Mouse (Mus musculus): ENCODE measurements around the gene Foxo1. TPM values are rescaled to one million over a fixed set of nuclear protein-coding genes. Genes with fewer than 3 reads are reported as not detected.

Gene Foxo1
- polyA plus RNA-seq, 1 experiment: not detected

GRCm38 (mm10) chr3:52243271-52244021 lies 24.7 kb upstream of the Foxo1 start:
- TF ChIP-seq CTCF (IDR thresholded peaks at IDR 0.05; ENCODE audit: insufficient read depth, low read depth, low read length): peak; percentile 39; the same call in 1 of the 2 replicates
- TF ChIP-seq POLR2A (IDR thresholded peaks at IDR 0.05; ENCODE audit: insufficient read depth, low read depth, low read length): no peak
- Histone ChIP-seq H3K27ac (ENCODE audit: insufficient read depth, low read depth, low read length) (no peak overlapping the region), H3K4me1 (ENCODE audit: control insufficient read depth, insufficient read depth, low read length) (no peaks in the 10 kb centered on the region), H3K4me3 (ENCODE audit: insufficient read depth, low read depth, low read length) (no peak overlapping the region)
- WGBS: 50% methylated on average over 12 of the region's 12 CpGs

GRCm38 (mm10) chr3:52245996-52246830 lies 21.9 kb upstream of the Foxo1 start:
- TF ChIP-seq CTCF (IDR thresholded peaks at IDR 0.05; ENCODE audit: insufficient read depth, low read depth, low read length) (no peak), POLR2A (IDR thresholded peaks at IDR 0.05; ENCODE audit: insufficient read depth, low read depth, low read length) (no peak)
- 78% methylated on average over 12 of the region's 12 CpGs for WGBS
- H3K27ac ChIP-seq (ENCODE audit: insufficient read depth, low read depth, low read length): no peak overlapping the region
- no peaks in the 10 kb centered on the region for H3K4me1 ChIP-seq (ENCODE audit: control insufficient read depth, insufficient read depth, low read length)
- no peak overlapping the region for H3K4me3 ChIP-seq (ENCODE audit: insufficient read depth, low read depth, low read length)

GRCm38 (mm10) chr3:52251184-52251583 lies 17.0 kb upstream of the Foxo1 start:
- no peak for TF ChIP-seq CTCF (IDR thresholded peaks at IDR 0.05; ENCODE audit: insufficient read depth, low read depth, low read length)
- TF ChIP-seq POLR2A (IDR thresholded peaks at IDR 0.05; ENCODE audit: insufficient read depth, low read depth, low read length): no peak
- Histone ChIP-seq H3K4me1 (ENCODE audit: control insufficient read depth, insufficient read depth, low read length) (no peaks in the 10 kb centered on the region), H3K27ac (ENCODE audit: insufficient read depth, low read depth, low read length) (no peak overlapping the region), H3K4me3 (ENCODE audit: insufficient read depth, low read depth, low read length) (no peak overlapping the region)
- WGBS: 19% methylated on average over 1 of the region's 1 CpGs

GRCm38 (mm10) chr3:52253656-52254461 lies 14.3 kb upstream of the Foxo1 start:
- TF ChIP-seq CTCF (IDR thresholded peaks at IDR 0.05; ENCODE audit: insufficient read depth, low read depth, low read length) (0 out of 2 replicates have a peak, but pooled peaks have one; percentile 34), POLR2A (IDR thresholded peaks at IDR 0.05; ENCODE audit: insufficient read depth, low read depth, low read length) (no peak)
- 32% methylated on average over 14 of the region's 14 CpGs for WGBS
- Histone ChIP-seq H3K4me3 (ENCODE audit: insufficient read depth, low read depth, low read length) (no peak overlapping the region), H3K27ac (ENCODE audit: insufficient read depth, low read depth, low read length) (no peak overlapping the region), H3K4me1 (ENCODE audit: control insufficient read depth, insufficient read depth, low read length) (peaks cover 6% of the 10 kb centered on the region; the same call in 1 of the 2 replicates)

- no peak for TF ChIP-seq CTCF (IDR thresholded peaks at IDR 0.05; ENCODE audit: insufficient read depth, low read depth, low read length)
- H3K4me3 ChIP-seq (ENCODE audit: insufficient read depth, low read depth, low read length): no peak overlapping the region
- H3K4me1 ChIP-seq (ENCODE audit: control insufficient read depth, insufficient read depth, low read length): peaks cover 6% of the 10 kb centered on the region; the same call in 1 of the 2 replicates
- no peak overlapping the region for H3K27ac ChIP-seq (ENCODE audit: insufficient read depth, low read depth, low read length)
- WGBS: 24% methylated on average over 2 of the region's 2 CpGs
Observed at GRCm38 (mm10) chr3:52254496-52254895, 13.6 kb upstream of the Foxo1 start.

GRCm38 (mm10) chr3:52257782-52258441 lies 10.2 kb upstream of the Foxo1 start:
- Histone ChIP-seq H3K27ac (ENCODE audit: insufficient read depth, low read depth, low read length) (no peak overlapping the region), H3K4me1 (ENCODE audit: control insufficient read depth, insufficient read depth, low read length) (peaks cover 6% of the 10 kb centered on the region; the same call in 1 of the 2 replicates), H3K4me3 (ENCODE audit: insufficient read depth, low read depth, low read length) (peak overlapping the region; percentile 23)
- no peak for TF ChIP-seq POLR2A (IDR thresholded peaks at IDR 0.05; ENCODE audit: insufficient read depth, low read depth, low read length)
- peak; percentile 79 for TF ChIP-seq CTCF (IDR thresholded peaks at IDR 0.05; ENCODE audit: insufficient read depth, low read depth, low read length)
- 9% methylated on average over 18 of the region's 18 CpGs for WGBS

- 38% methylated on average over 3 of the region's 3 CpGs for WGBS
- H3K4me1 ChIP-seq (ENCODE audit: control insufficient read depth, insufficient read depth, low read length): peaks cover 6% of the 10 kb centered on the region; the same call in 1 of the 2 replicates
- no peak overlapping the region for H3K4me3 ChIP-seq (ENCODE audit: insufficient read depth, low read depth, low read length)
- H3K27ac ChIP-seq (ENCODE audit: insufficient read depth, low read depth, low read length): no peak overlapping the region
- TF ChIP-seq CTCF (IDR thresholded peaks at IDR 0.05; ENCODE audit: insufficient read depth, low read depth, low read length) (no peak), POLR2A (IDR thresholded peaks at IDR 0.05; ENCODE audit: insufficient read depth, low read depth, low read length) (no peak)
Observed at GRCm38 (mm10) chr3:52258532-52258931, 9.6 kb upstream of the Foxo1 start.

Measured in olfactory bulb, adult 2 months (tissue).